Mouse (Mus musculus) 3134 (cell line): ENCODE data around the gene Pla2g3.

Experiments used
- DNase-seq: peaks from one replicate; pipeline ENCODE4 v3.0.0-alpha.2; 2011; ENCODE audit warnings: low spot score; ENCODE audit not compliant: insufficient read length; ENCODE audit errors: extremely low read depth

The Pla2g3 gene

DNA sequence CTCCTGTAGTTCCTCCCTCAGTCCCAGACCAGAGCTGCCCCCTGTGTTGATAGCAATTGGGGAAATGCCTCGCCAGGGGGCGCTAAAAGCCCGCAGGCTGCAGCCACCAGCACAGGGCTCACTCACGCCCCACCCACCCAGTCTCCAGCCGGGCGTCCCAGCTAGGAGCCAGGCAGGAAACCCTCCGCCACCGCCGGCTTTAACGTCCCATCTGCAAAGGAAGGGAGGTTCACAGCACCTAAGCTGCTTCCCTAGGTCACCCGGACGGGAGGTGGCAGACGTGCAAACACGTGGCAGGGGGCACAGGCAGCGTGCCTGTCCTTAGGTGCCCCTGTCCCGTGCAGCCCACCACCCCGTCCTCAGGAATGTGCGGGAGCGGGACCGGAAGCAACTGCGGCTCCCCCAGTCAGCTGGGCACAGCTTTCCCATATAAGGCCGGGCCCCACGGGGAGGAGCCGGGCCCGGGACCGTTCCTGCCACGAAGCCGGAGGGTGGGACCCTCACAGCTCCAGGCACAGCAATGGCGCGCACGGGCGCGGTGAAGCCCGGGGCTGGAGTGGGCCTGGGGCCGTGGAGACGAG lies 47.4 kb downstream of the Pla2g3 start:
- peak; percentile 88 for DNase-seq

DNA sequence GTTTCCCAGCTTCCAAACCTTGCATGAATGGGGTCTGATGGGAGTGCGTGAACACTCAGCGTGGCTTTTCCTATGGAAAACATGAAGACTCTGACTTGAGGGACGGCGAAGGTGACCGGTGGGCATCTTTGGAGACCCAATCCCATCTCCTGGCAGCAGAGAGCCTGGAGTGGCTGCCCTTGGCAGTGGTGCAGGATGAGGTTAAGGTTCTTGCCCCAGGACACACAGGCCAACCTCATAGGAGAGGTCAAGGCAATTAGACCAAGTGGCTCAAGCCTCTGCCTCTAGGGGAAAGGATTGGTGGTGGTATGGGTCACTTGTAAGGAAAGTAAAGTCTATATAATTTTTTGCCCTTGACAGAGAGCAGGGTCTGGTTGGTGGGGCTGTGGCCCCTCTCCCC lies 48.0 kb downstream of the Pla2g3 start:
- DNase-seq = no peak

DNA sequence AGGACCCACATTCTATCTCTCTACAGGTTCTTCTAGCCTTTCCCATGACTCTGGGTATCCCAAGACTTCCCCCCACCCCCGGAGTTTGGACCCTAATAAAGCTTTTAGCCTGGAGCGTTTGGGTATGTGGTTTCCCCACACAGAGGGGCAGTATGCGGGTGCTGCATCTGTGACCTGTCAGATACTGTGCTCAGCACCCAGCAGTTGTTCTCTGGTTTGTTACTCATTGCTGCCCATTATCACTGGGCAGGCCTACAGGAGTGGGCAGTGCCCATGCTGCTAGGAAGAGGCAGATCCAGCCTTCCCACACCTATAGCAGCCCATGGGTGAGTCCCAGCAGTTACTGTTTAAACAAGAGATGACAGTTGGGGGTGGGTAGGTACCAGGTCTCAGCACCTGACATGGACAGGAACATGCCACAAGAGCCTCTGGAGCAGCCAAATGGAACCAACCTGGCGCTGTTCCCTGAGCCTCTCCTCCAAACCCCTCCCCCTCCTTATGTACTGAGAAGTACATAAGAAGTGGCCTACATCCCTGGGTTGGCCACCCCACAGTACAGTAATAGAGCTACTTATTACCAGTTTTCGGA lies 48.8 kb downstream of the Pla2g3 start:
- DNase-seq = no peak

DNA sequence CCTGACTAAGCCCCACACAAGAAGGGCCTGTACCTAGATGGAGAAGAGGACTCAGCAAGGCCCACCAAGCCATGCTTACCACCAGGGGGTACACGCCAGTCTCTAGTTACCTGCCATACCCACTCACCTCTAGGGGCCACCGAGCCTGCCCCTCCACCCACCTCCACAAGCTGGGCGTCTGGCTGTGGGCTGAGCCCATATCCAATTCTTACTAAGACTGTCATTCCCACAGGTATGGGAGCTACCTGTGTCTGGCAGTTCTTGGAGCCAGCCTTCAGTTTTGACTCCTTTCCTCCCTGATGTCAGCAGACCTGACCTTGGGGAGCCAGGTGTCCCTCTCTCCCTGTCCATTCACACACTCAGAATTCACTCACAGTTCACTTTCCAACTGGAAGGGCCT lies 49.6 kb downstream of the Pla2g3 start:
- no peak for DNase-seq

DNA sequence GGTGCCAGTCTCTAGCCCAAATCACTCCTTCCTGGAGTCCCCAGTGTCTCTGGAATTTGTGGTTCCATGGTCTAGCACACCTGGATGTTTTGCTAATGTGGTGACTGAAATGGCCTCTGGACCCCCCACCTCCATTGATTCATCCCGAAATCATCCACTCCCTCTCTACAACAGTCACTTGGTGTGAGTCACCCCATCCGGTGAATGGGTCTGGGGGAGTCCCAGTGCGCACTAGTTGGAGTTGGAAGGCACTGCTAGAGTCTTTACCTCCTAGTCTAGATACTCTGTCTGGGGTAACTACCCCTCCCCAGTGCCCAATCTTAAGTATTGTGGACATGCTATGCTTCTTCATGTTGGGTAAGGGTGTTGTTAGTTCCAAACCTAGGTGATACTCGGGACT lies 50.3 kb downstream of the Pla2g3 start:
- no peak for DNase-seq

DNA sequence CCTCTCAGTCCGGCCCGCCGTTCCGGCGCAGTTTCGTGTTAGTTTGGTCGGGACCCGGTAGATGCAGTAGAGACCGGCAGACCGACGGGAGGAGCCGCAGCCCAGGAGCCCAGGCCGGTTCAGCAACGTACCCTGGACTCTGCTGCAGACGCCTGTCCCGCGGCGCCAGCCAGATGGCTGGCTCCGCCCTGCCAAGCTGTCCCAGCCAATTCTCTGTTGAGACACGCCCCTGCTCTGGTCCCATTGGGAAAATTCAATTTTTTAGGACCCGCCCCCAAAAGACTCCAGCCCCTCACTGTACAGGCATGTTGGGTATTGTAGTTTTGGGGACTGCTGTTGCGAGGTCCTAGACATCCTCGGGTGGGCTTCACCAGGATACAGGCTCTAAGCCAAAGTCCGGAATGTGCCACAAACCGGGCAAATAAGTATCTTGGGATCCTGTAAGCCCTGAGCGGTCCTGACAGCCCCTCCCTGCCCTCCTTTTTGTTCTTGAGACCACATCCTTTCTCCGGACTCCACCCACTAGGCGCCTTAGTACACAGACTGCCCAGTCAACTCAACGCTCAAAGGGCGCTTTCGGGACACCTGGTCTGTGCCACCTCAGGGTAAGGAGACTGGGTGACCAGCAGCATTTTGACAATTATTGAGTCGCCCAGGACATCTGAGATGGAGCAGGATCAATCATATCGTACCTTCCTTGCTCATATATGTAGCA lies 51.2 kb downstream of the Pla2g3 start:
- DNase-seq = peak; percentile 94

DNA sequence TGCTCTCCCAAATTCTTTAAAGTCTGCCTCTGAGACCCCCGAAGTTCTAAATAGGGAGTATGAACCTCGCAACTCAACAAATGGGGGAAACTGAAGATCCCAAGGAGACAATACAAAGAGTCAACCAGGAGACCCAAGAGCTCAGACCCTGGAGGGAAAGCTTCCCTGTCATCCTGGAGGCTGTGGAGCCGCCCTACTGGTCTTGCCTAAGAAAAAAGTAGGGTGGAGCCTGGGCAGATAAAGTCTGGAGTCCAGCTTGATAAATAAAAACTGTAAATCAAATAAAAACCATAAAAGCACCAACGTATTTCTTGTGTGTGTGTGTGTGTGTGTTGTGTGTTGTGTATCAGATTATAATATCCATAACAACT lies 51.7 kb downstream of the Pla2g3 start:
- no peak for DNase-seq

DNA sequence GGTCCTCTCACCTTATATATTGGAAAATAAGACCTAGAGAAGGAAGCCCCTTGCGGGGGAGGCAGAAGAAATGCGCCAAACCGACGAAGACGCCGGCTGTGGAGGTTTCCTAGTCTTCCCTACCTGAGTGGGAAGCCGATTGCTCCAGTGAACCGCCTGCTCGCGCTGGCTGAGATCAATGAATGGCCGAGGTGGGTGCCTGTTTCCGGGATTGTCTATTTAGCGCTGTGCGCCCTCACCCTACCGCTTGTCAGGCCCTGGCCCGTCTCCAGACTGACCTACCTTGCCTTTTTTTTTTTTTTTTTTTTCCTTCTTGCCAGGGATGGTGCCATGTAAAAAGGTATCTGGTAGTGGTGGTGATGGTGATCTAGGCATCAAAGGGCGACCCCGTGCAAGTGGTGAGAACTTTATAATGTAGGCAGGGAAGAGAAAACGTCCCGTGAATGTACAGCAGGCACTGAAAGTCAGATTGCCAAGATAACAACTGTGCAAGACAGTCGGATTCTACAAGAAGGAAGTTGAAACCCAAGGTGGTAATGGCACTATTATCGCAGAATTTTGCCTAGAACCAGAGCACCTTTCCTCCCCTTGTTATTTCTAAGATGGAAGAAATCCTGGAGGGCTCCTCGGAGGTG lies 52.5 kb downstream of the Pla2g3 start, which contains the start of gene Smtn:
Gene Smtn, minus strand, starts transcription at position 162 of the 635 bp plus-strand sequence.
- no peak for DNase-seq

DNA sequence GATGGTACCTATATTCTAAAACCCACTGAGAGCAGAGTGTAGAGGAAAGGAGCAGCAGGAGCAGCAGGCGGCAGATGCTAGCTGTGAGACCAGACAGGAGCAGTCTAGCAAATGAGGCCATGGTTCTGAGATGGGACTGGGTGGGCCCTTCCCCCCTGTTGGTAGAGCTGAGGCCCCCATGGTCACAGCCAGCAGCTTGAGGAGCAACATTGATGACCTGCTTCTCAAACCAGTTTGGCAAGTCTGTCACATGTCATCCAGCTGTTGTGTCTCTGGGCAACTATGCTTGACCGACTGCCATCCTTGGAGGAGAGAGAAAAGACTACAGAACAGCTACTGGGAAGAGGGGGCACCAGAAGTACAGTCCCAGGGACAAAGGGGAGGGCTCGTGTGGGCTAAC lies 53.8 kb downstream of the Pla2g3 start:
- no peak for DNase-seq

DNA sequence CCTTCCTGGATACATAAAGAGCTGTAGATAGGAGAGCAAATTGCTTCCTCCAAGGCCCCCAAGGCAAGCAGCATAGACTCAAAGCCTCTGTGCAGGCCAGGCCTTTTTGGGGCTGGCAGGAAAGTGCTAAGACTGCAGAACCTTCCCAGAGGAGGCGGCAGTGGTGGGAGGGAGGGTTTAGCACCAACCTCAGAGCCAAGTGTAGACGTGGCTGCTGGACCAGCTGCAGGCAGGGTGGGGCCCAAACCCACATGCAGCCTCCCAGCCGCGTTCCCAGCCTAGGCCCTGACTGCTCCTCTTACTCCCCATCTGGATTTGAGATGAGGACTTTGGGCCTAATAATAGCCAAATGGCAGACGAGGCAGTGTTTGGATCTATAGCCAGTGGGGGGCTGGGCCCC lies 54.9 kb downstream of the Pla2g3 start:
- DNase-seq = peak; percentile 80

DNA sequence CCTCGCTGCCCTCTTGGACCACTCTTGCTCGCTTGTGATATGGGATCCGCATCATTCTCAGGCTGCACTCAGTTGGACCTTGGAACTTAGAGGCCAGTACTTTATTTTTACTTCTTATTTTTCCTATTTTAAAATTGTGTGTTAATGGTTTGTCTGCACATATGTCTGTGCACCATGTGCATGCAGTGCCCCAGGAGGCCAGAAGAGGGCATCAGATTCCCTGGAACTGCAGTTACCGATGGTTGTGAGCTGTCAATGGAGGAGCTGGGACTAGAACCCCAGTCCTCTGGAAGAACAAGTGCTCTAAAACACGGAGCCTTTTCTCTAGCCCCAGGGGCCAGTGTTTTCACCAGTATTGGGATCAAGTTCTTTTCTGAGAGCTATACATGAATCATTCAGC lies 56.3 kb downstream of the Pla2g3 start:
- no peak for DNase-seq

DNA sequence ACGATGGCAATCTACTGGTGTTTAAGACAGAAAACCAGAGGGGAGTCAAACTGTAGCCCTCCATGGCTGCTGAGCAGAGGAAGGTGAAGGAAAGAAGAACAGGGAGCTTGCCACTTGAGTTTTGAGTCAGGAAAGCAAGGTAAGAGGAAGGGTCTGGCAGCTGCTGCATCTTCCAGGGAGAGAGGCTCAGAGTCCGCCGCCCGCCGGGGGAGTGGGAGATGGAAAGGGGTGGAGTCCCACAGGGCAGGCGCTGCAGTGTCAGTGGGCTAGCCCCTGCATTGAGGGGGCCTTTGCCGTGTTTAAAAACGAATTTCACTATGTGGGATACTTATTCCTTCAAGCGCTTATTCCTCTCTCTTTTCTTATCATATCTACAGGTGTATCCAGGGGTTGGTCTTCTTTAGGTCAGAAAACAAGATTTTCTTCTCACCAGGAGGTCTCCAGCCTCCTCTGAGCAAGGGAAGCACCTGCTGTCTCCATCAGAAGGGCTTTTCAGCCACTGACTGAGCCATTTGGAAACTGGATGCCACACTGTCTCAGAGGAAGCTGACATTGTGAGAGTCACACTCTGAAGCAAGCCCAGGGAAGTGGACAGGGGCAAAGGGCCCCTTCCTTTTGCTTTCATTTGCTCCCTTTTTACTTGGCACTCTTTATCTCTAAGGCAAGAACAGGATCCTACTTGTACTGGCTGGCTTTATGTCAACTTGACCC lies 57.6 kb downstream of the Pla2g3 start:
- DNase-seq = no peak

DNA sequence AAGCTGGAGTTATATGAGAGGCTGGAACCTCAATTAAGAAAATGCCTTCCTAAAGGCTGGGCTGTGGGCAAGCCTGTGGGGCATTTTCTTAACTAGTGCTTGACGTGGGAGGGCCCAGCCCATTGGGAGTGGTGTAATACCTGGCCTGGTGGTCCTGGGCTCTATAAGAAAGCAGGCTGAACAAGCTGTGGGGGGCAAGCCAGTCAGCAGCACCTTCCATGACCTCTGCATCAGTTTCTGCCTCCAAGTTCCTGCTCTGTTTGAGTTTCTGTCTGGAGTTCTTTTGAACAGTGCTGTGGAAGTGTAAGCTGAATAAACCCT lies 58.1 kb downstream of the Pla2g3 start:
- no peak for DNase-seq

DNA sequence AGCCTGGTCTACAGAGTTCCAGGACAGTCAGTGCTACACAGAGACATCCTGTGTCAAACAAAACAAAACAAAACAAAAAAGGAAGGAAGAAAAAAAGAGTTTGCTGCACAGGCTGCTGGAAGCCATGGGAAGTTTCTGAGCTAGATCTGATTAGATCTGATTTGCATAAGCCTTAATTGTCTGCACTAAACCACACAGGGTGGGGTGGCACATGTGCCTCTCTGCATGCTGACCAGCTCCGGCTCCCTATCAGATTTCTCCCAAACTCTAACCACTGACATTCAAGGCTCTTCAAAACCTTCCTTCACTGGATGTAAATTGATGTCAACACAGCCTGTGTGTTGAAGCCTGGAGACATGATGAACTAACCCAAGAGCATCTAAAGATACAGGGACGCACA lies 59.0 kb downstream of the Pla2g3 start:
- no peak for DNase-seq

DNA sequence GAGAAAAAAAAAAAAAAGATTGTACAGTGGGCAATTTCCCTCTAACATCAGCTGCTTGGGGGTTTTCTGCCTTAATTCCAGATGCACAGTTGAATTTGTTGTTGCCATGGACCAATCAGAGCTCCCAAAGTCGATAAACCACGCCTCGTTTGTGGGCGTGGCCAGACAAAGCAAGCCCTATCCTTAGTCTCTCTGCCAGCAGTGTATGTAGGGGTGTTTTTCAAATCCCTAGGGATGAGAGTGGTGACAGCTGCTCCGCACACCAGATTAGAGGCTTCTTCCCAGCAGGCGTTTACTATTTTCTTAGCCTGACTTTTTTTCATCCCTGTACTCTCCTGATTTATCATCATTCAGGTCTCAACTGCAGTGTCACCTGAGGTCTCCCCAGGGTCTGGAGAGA lies 59.9 kb downstream of the Pla2g3 start:
- no peak for DNase-seq

DNA sequence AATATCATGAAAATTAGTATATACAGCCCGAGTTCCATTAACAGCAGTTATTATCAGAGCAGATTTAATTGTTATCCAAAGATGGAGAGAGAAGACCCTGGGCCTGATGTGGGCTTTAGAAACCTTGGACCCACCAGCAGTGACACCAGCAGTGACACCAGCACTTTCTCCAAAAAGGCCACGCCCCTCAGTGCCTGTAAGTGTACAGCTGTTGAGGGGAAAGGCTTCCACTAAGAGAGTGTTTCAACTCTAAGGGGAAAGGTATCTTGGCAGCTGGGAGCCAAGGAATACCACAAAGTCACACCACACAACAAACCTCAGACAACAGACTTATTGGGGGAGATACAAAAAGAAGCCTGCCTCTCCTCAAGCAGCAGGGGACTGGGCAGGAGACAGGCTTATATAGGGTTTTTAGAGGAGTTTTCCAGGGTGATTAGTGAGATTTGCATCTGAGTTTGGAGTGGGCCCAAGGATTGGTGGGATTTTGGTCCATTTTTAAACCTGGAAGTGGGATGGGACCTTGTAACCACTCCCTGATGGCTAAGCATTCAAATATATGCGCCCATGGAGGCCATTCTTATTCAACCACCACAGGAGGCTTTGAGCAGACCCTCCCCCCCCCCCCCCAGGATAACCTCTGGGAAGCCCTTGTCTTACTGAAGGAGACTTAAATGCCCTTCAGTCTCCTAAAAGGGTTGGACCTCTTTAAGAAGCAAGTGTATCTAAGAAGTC lies 60.6 kb downstream of the Pla2g3 start:
- DNase-seq = no peak
